Mouse (Mus musculus) stomach, postnatal 0 days (tissue): ENCODE data around the gene Dnah8. TPM values are rescaled to one million over a fixed set of nuclear protein-coding genes. Genes with fewer than 3 reads are reported as not detected.

Source experiments
- ATAC-seq: fragments of 200-750 bp; cut with Nextera tagmentation; 2 replicates; pipeline ENCODE4 v1.8.0; 2017; ENCODE audit not compliant: low FRiP score, low TSS enrichment
- DNase-seq: peaks from one replicate; pipeline ENCODE4 v3.0.0-alpha.2; 2016; ENCODE audit warnings: low spot score
- H3K27ac ChIP-seq: fragments of 300-500 bp; sonication (generic); replicated peaks from 2 replicates; pipeline ENCODE4 v1.5.1; 2014; ENCODE audit warnings: mild to moderate bottlenecking, control low read depth
- H3K27me3 ChIP-seq: fragments of 300-500 bp; sonication (generic); 2 replicates; pipeline ENCODE4 v1.6.1; 2014; ENCODE audit warnings: low read length; ENCODE audit not compliant: control insufficient read depth, insufficient read depth
- H3K36me3 ChIP-seq: fragments of 300-500 bp; sonication (generic); 2 replicates; pipeline ENCODE4 v1.6.1; 2014; ENCODE audit warnings: low read length, mixed read lengths; ENCODE audit not compliant: control insufficient read depth, insufficient read depth
- H3K4me1 ChIP-seq: fragments of 300-500 bp; sonication (generic); replicated peaks from 2 replicates; pipeline ENCODE4 v1.6.1; 2014; ENCODE audit warnings: antibody characterized with exemption; ENCODE audit not compliant: control insufficient read depth, insufficient read depth
- H3K4me2 ChIP-seq: fragments of 300-500 bp; sonication (generic); replicated peaks from 2 replicates; pipeline ENCODE4 v1.6.1; 2014; ENCODE audit warnings: low read depth, mild to moderate bottlenecking, control low read depth, moderate library complexity
- H3K4me3 ChIP-seq: fragments of 300-500 bp; sonication (generic); 2 replicates; pipeline ENCODE4 v1.5.1; 2014; ENCODE audit warnings: low read depth, low read length, control low read depth
- H3K9ac ChIP-seq: fragments of 300-500 bp; sonication (generic); 2 replicates; pipeline ENCODE4 v1.6.1; 2014; ENCODE audit warnings: mild to moderate bottlenecking, low read length, control low read depth, mixed read lengths
- H3K9me3 ChIP-seq: fragments of 300-500 bp; sonication (generic); 2 replicates; pipeline ENCODE4 v1.6.1; 2016; ENCODE audit warnings: low read length; ENCODE audit not compliant: control insufficient read depth
- CTCF ChIP-seq: IDR thresholded peaks from 2 replicates; pipeline ENCODE4 v1.5.1; 2016; ENCODE audit warnings: antibody characterized with exemption, low read depth, mild to moderate bottlenecking, moderate library complexity
- EP300 ChIP-seq: optimal IDR thresholded peaks from 2 replicates; pipeline ENCODE3; 2016; ENCODE audit warnings: antibody characterized with exemption
- WGBS: fragments of 180-500 bp; shearing (Covaris S2); extraction: QIAGEN DNeasy Blood & Tissue Kit; methylation state at CpG from one replicate; pipeline ENCODE4 v1.1.7; 2014; 5-methylcytosine and 5-hydroxymethylcytosine counted together
- polyA plus RNA-seq: library from polyadenylated mRNA; unstranded; fragments of >200 nt; fragmentation: Nextera tagmentation; extraction: Ambion mirVana; gene quantifications from 2 replicates; pipeline ENCODE4 v1.2.1, GENCODE M21; 2015

Dnah8 gene
- polyA plus RNA-seq, 1 experiment from 2014 or later = 0.92 TPM

DNA sequence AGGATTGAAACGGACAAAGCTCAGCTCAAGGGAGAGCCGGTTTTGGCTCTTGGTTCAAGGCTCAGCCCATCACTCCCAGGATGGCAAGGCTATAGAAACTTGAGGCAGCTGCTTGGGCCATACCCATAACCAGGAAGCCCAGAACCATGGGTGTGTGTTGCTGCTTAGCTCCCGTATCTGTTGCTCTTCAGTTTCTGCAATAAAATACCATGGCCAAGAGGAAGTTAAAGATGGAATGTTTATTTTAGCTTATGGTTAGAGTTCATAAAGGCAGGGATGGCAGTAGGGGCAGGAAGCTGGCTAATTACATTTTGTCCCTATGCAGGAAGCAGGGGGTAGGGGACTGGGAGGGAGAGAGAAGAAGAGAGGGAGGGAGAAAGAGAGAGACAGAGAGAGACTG, 108.6 kb downstream of the Dnah8 start:
- no peaks in the 10 kb centered on the region for H3K9me3 ChIP-seq
- ATAC-seq (no peak), DNase-seq (no peak)
- H3K36me3 ChIP-seq = no peaks in the 10 kb centered on the region
- no peak overlapping the region for H3K9ac ChIP-seq
- WGBS = 62% methylated on average over 3 of the region's 3 CpGs
- no peak overlapping the region for H3K27ac ChIP-seq
- no peak overlapping the region for H3K4me2 ChIP-seq
- H3K27me3 ChIP-seq = no peaks in the 10 kb centered on the region
- no peak overlapping the region for H3K4me3 ChIP-seq
- no peak for TF ChIP-seq EP300
- TF ChIP-seq CTCF = no peak
- H3K4me1 ChIP-seq = no peaks in the 10 kb centered on the region

GRCm38 (mm10) chr17:30734770-30735169, 110.6 kb downstream of the Dnah8 start:
- no peak overlapping the region for H3K9ac ChIP-seq
- H3K9me3 ChIP-seq = no peaks in the 10 kb centered on the region
- ATAC-seq (no peak), DNase-seq (no peak)
- 76% methylated on average over 8 of the region's 8 CpGs for WGBS
- H3K27ac ChIP-seq = no peak overlapping the region
- no peaks in the 10 kb centered on the region for H3K36me3 ChIP-seq
- no peak overlapping the region for H3K4me2 ChIP-seq
- no peaks in the 10 kb centered on the region for H3K4me1 ChIP-seq
- no peaks in the 10 kb centered on the region for H3K27me3 ChIP-seq
- TF ChIP-seq CTCF (peak; percentile 31), EP300 (no peak)
- no peak overlapping the region for H3K4me3 ChIP-seq

- Histone ChIP-seq H3K36me3 (no peaks in the 10 kb centered on the region), H3K27me3 (no peaks in the 10 kb centered on the region), H3K4me3 (no peak overlapping the region), H3K4me1 (no peaks in the 10 kb centered on the region), H3K9me3 (no peaks in the 10 kb centered on the region), H3K27ac (no peak overlapping the region), H3K9ac (no peak overlapping the region), H3K4me2 (no peak overlapping the region)
- ATAC-seq = no peak
- TF ChIP-seq EP300 = no peak
- peak; percentile 21; the same call in 1 of the 2 replicates for TF ChIP-seq CTCF
- DNase-seq = no peak
- 96% methylated on average over 2 of the region's 2 CpGs for WGBS
Measured at GRCm38 (mm10) chr17:30735454-30735853, 111.3 kb downstream of the Dnah8 start.

GRCm38 (mm10) chr17:30737797-30738196, 113.6 kb downstream of the Dnah8 start:
- Histone ChIP-seq H3K36me3 (no peaks in the 10 kb centered on the region), H3K4me2 (no peak overlapping the region), H3K27ac (no peak overlapping the region), H3K27me3 (no peaks in the 10 kb centered on the region), H3K4me1 (no peaks in the 10 kb centered on the region), H3K9ac (no peak overlapping the region), H3K4me3 (no peak overlapping the region), H3K9me3 (no peaks in the 10 kb centered on the region)
- TF ChIP-seq EP300 (no peak), CTCF (peak; percentile 65)
- WGBS = 42% methylated on average over 6 of the region's 6 CpGs
- no peak for ATAC-seq
- peak; percentile 48 for DNase-seq

GRCm38 (mm10) chr17:30739769-30740168, 115.6 kb downstream of the Dnah8 start:
- Histone ChIP-seq H3K9ac (no peak overlapping the region), H3K27me3 (no peaks in the 10 kb centered on the region), H3K4me2 (no peak overlapping the region), H3K4me3 (no peak overlapping the region), H3K4me1 (no peaks in the 10 kb centered on the region), H3K27ac (no peak overlapping the region), H3K9me3 (no peaks in the 10 kb centered on the region), H3K36me3 (no peaks in the 10 kb centered on the region)
- TF ChIP-seq CTCF (no peak), EP300 (no peak)
- no peak for DNase-seq
- 87% methylated on average over 3 of the region's 3 CpGs for WGBS
- ATAC-seq = no peak

GRCm38 (mm10) chr17:30743947-30744346, 119.8 kb downstream of the Dnah8 start:
- TF ChIP-seq EP300 = no peak
- no peak overlapping the region for H3K9ac ChIP-seq
- H3K36me3 ChIP-seq = no peaks in the 10 kb centered on the region
- H3K4me3 ChIP-seq = no peak overlapping the region
- ATAC-seq (no peak), DNase-seq (no peak)
- no peak overlapping the region for H3K4me2 ChIP-seq
- WGBS = 74% methylated on average over 3 of the region's 3 CpGs
- H3K4me1 ChIP-seq = no peaks in the 10 kb centered on the region
- H3K27ac ChIP-seq = no peak overlapping the region
- H3K9me3 ChIP-seq = no peaks in the 10 kb centered on the region
- no peaks in the 10 kb centered on the region for H3K27me3 ChIP-seq
